Comparison of ENCODE assay signal across 8 mouse cellular contexts in the genomic region with DNA sequence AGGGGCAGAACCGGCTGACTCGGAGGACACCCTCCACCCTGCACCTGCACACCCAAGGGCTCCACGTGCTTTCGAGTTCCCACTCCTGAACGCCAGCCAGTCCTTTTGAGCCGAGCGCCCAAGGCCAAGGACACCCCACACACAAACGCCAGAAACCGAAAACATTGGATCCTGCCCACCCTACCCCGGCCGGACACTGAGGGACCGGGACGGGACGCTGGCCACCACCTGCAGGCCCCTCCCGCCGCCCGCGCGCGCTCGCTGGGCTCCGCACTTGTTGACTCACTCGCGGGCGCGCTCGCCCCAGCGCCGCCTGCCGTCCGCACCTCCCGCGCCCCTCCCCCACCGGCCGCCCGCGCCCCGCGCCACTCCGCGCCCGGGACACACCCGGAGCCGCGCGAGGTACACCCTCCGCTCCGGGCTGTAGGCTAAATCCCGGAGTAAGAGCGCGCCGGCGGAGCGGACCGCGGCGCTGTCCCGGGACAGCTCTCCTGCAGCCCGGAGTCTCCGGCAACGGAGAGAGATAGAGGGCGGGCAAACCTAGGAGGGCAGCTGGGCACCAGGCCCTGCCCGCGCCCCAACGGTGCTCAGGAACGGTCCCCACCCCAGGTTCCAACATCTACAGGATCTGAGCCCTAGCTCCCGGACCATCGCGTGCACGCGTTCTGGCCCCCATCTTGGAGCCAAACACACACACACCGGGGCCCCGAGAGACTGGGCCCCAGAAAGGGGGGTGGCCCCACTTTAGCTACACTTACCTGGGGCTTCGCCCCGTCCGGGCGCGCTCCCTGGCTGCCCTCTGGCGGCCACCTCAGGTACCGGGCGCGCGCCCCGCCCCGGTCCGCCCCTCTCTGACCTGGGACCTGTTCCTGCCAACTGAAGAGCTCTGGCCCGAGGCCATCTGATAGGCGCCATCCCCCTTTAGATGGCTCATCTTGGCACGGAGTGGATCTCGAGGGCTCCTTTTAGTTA. TPM values are rescaled to one million over a fixed set of nuclear protein-coding genes. Genes with fewer than 3 reads are reported as not detected.
A peak's percentile ranks its signal among the peaks of the same experiment; 100 is the strongest.
DNase-seq lines count a peak whose midpoint lies in the region; ATAC-seq and TF ChIP-seq lines count a peak whose summit lies in the region.

No protein-coding gene starts in this region.

- peak overlapping the region; percentile 75 for H3K9ac ChIP-seq in embryonic facial prominence, embryonic 14.5 days (ENCODE audit: low read depth, low read length)
- peak overlapping the region; percentile 43 for H3K9ac ChIP-seq in liver, embryonic 11.5 days (ENCODE audit: low read depth, low read length)

- H3K4me2 ChIP-seq in embryonic facial prominence, embryonic 14.5 days (ENCODE audit: low read depth, low read length): peak overlapping the region; percentile 98
- peak overlapping the region; percentile 91 for H3K4me2 ChIP-seq in liver, embryonic 11.5 days
- peak overlapping the region; percentile 80 for H3K4me2 ChIP-seq in myocyte (ENCODE audit: low read depth)

- peaks cover 11% of the 10 kb centered on the region; the same call in 1 of the 2 replicates for H3K27me3 ChIP-seq in embryonic facial prominence, embryonic 14.5 days (replicated peaks; ENCODE audit: control insufficient read depth, insufficient read depth, low read length)
- peaks cover 52% of the 10 kb centered on the region for H3K27me3 ChIP-seq in liver, embryonic 11.5 days (replicated peaks; ENCODE audit: control insufficient read depth, insufficient read depth, low read length)
- peaks cover 61% of the 10 kb centered on the region for H3K27me3 ChIP-seq in myocyte (ENCODE audit: control insufficient read depth, insufficient read depth, insufficient read length)

- under 1% methylated on average over 43 of the region's 90 CpGs for WGBS in embryonic facial prominence, embryonic 14.5 days
- WGBS in liver, embryonic 11.5 days: under 1% methylated on average over 79 of the region's 90 CpGs

- H3K27ac ChIP-seq in embryonic facial prominence, embryonic 14.5 days (replicated peaks; ENCODE audit: low read depth, low read length): peak overlapping the region; percentile 58; the same call in 1 of the 2 replicates
- no peak overlapping the region for H3K27ac ChIP-seq in liver, embryonic 11.5 days (ENCODE audit: low read depth, low read length)

- peaks cover 18% of the 10 kb centered on the region for H3K4me1 ChIP-seq in embryonic facial prominence, embryonic 14.5 days (ENCODE audit: control insufficient read depth, insufficient read depth, low read length)
- H3K4me1 ChIP-seq in liver, embryonic 11.5 days (replicated peaks; ENCODE audit: control insufficient read depth, insufficient read depth, low read length): peaks cover 12% of the 10 kb centered on the region

- no peaks in the 10 kb centered on the region for H3K36me3 ChIP-seq in embryonic facial prominence, embryonic 14.5 days (ENCODE audit: control insufficient read depth, insufficient read depth, low read length)
- H3K36me3 ChIP-seq in liver, embryonic 11.5 days (ENCODE audit: control insufficient read depth, insufficient read depth, low read length): no peaks in the 10 kb centered on the region
- no peaks in the 10 kb centered on the region for H3K36me3 ChIP-seq in myocyte (ENCODE audit: control insufficient read depth, insufficient read depth)

- no peaks in the 10 kb centered on the region for H3K79me2 ChIP-seq in myocyte (ENCODE audit: control insufficient read depth, insufficient read depth)

- no peaks in the 10 kb centered on the region for H3K9me3 ChIP-seq in embryonic facial prominence, embryonic 14.5 days (ENCODE audit: control insufficient read depth, low read length)
- H3K9me3 ChIP-seq in liver, embryonic 11.5 days (ENCODE audit: control insufficient read depth, low read length): no peaks in the 10 kb centered on the region

- no peak overlapping the region for H3ac ChIP-seq in myocyte (ENCODE audit: control insufficient read depth, insufficient read length)

- H3K4me3 ChIP-seq in embryonic facial prominence, embryonic 14.5 days (ENCODE audit: low read depth, low read length): peak overlapping the region; percentile 66
- H3K4me3 ChIP-seq in liver, embryonic 11.5 days (ENCODE audit: low read depth, low read length): peak overlapping the region; percentile 65
- H3K4me3 ChIP-seq in myocyte: no peak overlapping the region

- peak; percentile 92 for DNase-seq in A20 (ENCODE audit: low read depth, low spot score)
- DNase-seq in adrenal gland, postnatal 36 days: peak; percentile 93 to 96
- DNase-seq in embryonic facial prominence, embryonic 14.5 days (ENCODE audit: low spot score): peak; percentile 72
- DNase-seq in heart, adult 8-10 months (ENCODE audit: low spot score): peak; percentile 58
- peak; percentile 81 to 88 for DNase-seq in kidney, adult 8-10 months
- peak; percentile 66 for DNase-seq in liver, embryonic 11.5 days (ENCODE audit: low spot score)
- DNase-seq in spleen, postnatal 4 days (ENCODE audit: low spot score in 2 of 2): peak; percentile 83 to 94

- peak; percentile 85 for ATAC-seq in embryonic facial prominence, embryonic 14.5 days (ENCODE audit: low read depth)
- ATAC-seq in liver, embryonic 11.5 days (replicated peaks; ENCODE audit: low FRiP score): peak; percentile 63

- TF ChIP-seq POLR2A in myocyte (IDR thresholded peaks at IDR 0.05; ENCODE audit: insufficient read length, low read depth): no peak

TF ChIP-seq in myocyte, 11 proteins besides CTCF, POLR2A, EP300 and RAD21:
- TF ChIP-seq MYOD1 (IDR thresholded peaks at IDR 0.05; ENCODE audit: control insufficient read depth in 1 of 3, insufficient read length in 2 of 3, low read depth in 2 of 3): peak in 1 of 3 experiments; percentile 29
- TF ChIP-seq TCF12 (IDR thresholded peaks at IDR 0.05; ENCODE audit: insufficient read depth, poor library complexity, severe bottlenecking): no peak
- no peak for TF ChIP-seq TCF3 (IDR thresholded peaks at IDR 0.05; ENCODE audit: insufficient read length, low read depth)

RNA-seq across cellular contexts. Expression of a gene that starts 28.5 kb away (rescaled TPM):
- 10 to 100 TPM; 14.5 to 14.8 TPM for total RNA-seq in adrenal gland, postnatal 36 days (2021)
- 3.0 TPM in 2 replicates for polyA plus RNA-seq in embryonic facial prominence, embryonic 14.5 days (2014; fragmentation: Nextera tagmentation; extraction: Ambion mirVana)
- total RNA-seq in heart, adult 8-10 months (2022): 10 to 100 TPM in 1 of 4 experiments, 1 to 10 TPM in 3; 6.8 to 13.9 (median 7.5) TPM
- polyA plus RNA-seq in liver, embryonic 11.5 days (2014; fragmentation: Nextera tagmentation; extraction: Ambion mirVana): 1.4 and 1.5 TPM in 2 replicates
- polyA plus RNA-seq in myocyte (2012; fragmentation: generic; extraction: Trizol): 0.05 TPM

RNA-seq across cellular contexts. Expression of a gene that starts 33.0 kb away (rescaled TPM):
- total RNA-seq in adrenal gland, postnatal 36 days (2021): not detected
- 2.0 and 7.3 TPM in 2 replicates for polyA plus RNA-seq in embryonic facial prominence, embryonic 14.5 days (2014; fragmentation: Nextera tagmentation; extraction: Ambion mirVana)
- total RNA-seq in heart, adult 8-10 months (2022): not detected
- polyA plus RNA-seq in liver, embryonic 11.5 days (2014; fragmentation: Nextera tagmentation; extraction: Ambion mirVana): not detected in 2 replicates
- 0.06 TPM for polyA plus RNA-seq in myocyte (2012; fragmentation: generic; extraction: Trizol)
